Mouse (Mus musculus): ENCODE data around the gene Tacc2. TPM values are rescaled to one million over a fixed set of nuclear protein-coding genes. Genes with fewer than 3 reads are reported as not detected.
A peak's percentile ranks its signal among the peaks of the same experiment; 100 is the strongest.
"Not testable (repeated sequence)": the region's sequence is repeated elsewhere in the genome, so short reads cannot be mapped to it uniquely, and the experiment has no call there.

Tacc2 gene
- total RNA-seq, 4 experiments from 2014 or later = 64.2 to 70.3 (median 68.0) TPM

GRCm38 (mm10) chr7:130572821-130573220 is 4.4 kb upstream of the Tacc2 start, which contains the start of gene Nsmce4a:
TSS of gene Nsmce4a (minus strand) at chr7:130573118.
- no peak for DNase-seq (ENCODE audit: low spot score in 2 of 2)

GRCm38 (mm10) chr7:130573746-130574145 is 3.5 kb upstream of the Tacc2 start:
- no peak for DNase-seq (ENCODE audit: low spot score in 2 of 2)

- DNase-seq (ENCODE audit: low spot score in 2 of 2) = no peak
Observed at GRCm38 (mm10) chr7:130574211-130574991, 2.8 kb upstream of the Tacc2 start.

- no peak for DNase-seq (ENCODE audit: low spot score in 2 of 2)
Observed at GRCm38 (mm10) chr7:130576981-130577380, 257 bp upstream of the Tacc2 start.

- DNase-seq (ENCODE audit: low spot score in 2 of 2) = no peak
Observed at GRCm38 (mm10) chr7:130578066-130578465, 828 bp downstream of the Tacc2 start.

GRCm38 (mm10) chr7:130578607-130579006 is 1.4 kb downstream of the Tacc2 start:
- DNase-seq (ENCODE audit: low spot score in 2 of 2) = no peak

GRCm38 (mm10) chr7:130586521-130587072 is 9.4 kb downstream of the Tacc2 start:
- no peak for DNase-seq (ENCODE audit: low spot score in 2 of 2)

GRCm38 (mm10) chr7:130590081-130590828 is 13.0 kb downstream of the Tacc2 start:
- no peak for DNase-seq (ENCODE audit: low spot score in 2 of 2)

- no peak for DNase-seq (ENCODE audit: low spot score in 2 of 2)
Observed at GRCm38 (mm10) chr7:130590845-130591437, 13.7 kb downstream of the Tacc2 start.

- DNase-seq (ENCODE audit: low spot score in 2 of 2) = not testable (repeated sequence)
Observed at GRCm38 (mm10) chr7:130592975-130593374, 15.7 kb downstream of the Tacc2 start.

GRCm38 (mm10) chr7:130593375-130594239 is 16.4 kb downstream of the Tacc2 start:
- DNase-seq (ENCODE audit: low spot score in 2 of 2) = not testable (repeated sequence)

GRCm38 (mm10) chr7:130596079-130596855 is 19.0 kb downstream of the Tacc2 start:
- not testable (repeated sequence) for DNase-seq (ENCODE audit: low spot score in 2 of 2)

- DNase-seq (ENCODE audit: low spot score in 2 of 2) = no peak
Observed at GRCm38 (mm10) chr7:130597546-130597945, 20.3 kb downstream of the Tacc2 start.

- DNase-seq (ENCODE audit: low spot score in 2 of 2) = no peak
Observed at GRCm38 (mm10) chr7:130600074-130600473, 22.8 kb downstream of the Tacc2 start.

GRCm38 (mm10) chr7:130600546-130600945 is 23.3 kb downstream of the Tacc2 start:
- no peak for DNase-seq (ENCODE audit: low spot score in 2 of 2)

GRCm38 (mm10) chr7:130602804-130603203 is 25.6 kb downstream of the Tacc2 start:
- no peak for DNase-seq (ENCODE audit: low spot score in 2 of 2)

GRCm38 (mm10) chr7:130603556-130603955 is 26.3 kb downstream of the Tacc2 start:
- DNase-seq (ENCODE audit: low spot score in 2 of 2) = peak in 1 of 2 experiments; percentile 83

- DNase-seq (ENCODE audit: low spot score in 2 of 2) = peak in 1 of 2 experiments; percentile 41
Observed at GRCm38 (mm10) chr7:130604390-130604789, 27.2 kb downstream of the Tacc2 start.

GRCm38 (mm10) chr7:130605111-130605510 is 27.9 kb downstream of the Tacc2 start:
- no peak for DNase-seq (ENCODE audit: low spot score in 2 of 2)

GRCm38 (mm10) chr7:130606958-130607357 is 29.7 kb downstream of the Tacc2 start:
- DNase-seq (ENCODE audit: low spot score in 2 of 2) = no peak
